Mouse (Mus musculus): ENCODE results near the gene Ibsp. TPM values are rescaled to one million over a fixed set of nuclear protein-coding genes. Genes with fewer than 3 reads are reported as not detected.

Gene Ibsp
- total RNA-seq, 2 experiments from 2014 or later: 77.3 TPM; not detected in 1

- DNase-seq: no peak
Measured at GRCm38 (mm10) chr5:104342881-104343280, 43.9 kb downstream of the Ibsp start.

- no peak for DNase-seq
Measured at GRCm38 (mm10) chr5:104344526-104345240, 45.7 kb downstream of the Ibsp start.

- no peak for DNase-seq
Measured at GRCm38 (mm10) chr5:104345241-104345630, 46.3 kb downstream of the Ibsp start.

GRCm38 (mm10) chr5:104351041-104351440 is 52.1 kb downstream of the Ibsp start:
- no peak for DNase-seq

GRCm38 (mm10) chr5:104351874-104352273 is 52.9 kb downstream of the Ibsp start:
- DNase-seq: no peak

GRCm38 (mm10) chr5:104357575-104357974 is 58.6 kb downstream of the Ibsp start:
- DNase-seq: no peak

- no peak for DNase-seq
Measured at GRCm38 (mm10) chr5:104358592-104358991, 59.6 kb downstream of the Ibsp start.

- no peak for DNase-seq
Measured at GRCm38 (mm10) chr5:104359257-104359656, 60.3 kb downstream of the Ibsp start.

Small RNA genes lying within 50 kb of the gene (microRNA-seq; reads per million reads assigned to microRNA genes)
- 0 reads per million in 2 experiments for gene Gm23616

Other genes starting within 250 kb of the Ibsp start
- not detected for gene Gm17660, start 221.6 kb upstream of the Ibsp start, total RNA-seq (2021)
- 100 to 1,000 TPM; 231 to 240 TPM for gene Sparcl1, start 185.4 kb upstream of the Ibsp start, total RNA-seq (2021)
- not detected for gene Dspp, start 128.5 kb upstream of the Ibsp start, total RNA-seq (2021)
- 10 to 100 TPM in 1 of 2 experiments, 1 to 10 TPM in 1; 2.6 to 36.8 TPM for gene Dmp1, start 96.6 kb upstream of the Ibsp start, total RNA-seq (2021)
- gene Mepe, start 26.2 kb downstream of the Ibsp start, total RNA-seq (2021): under 1 TPM in 1 of 2 experiments, not detected in 1; 0.45 TPM
- gene Spp1, start 135.9 kb downstream of the Ibsp start, total RNA-seq (2021): 100 to 1,000 TPM in 1 of 2 experiments, 1 to 10 TPM in 1; 1.9 to 242 TPM
- 10 to 100 TPM; 24.8 to 32.6 TPM for gene Pkd2, start 160.3 kb downstream of the Ibsp start, total RNA-seq (2021)
- gene BC005561, start 209.2 kb downstream of the Ibsp start, total RNA-seq (2021): 1 to 10 TPM; 5.6 to 7.8 TPM

All from gastrocnemius, postnatal 10 days (tissue).